Mouse (Mus musculus) ES-Bruce4 (cell line): ENCODE results near the gene Tesk1. TPM values are rescaled to one million over a fixed set of nuclear protein-coding genes. Genes with fewer than 3 reads are reported as not detected.

Source experiments
- H3K27ac ChIP-seq: 2 replicates; pipeline ENCODE4 v1.5.1; 2012; ENCODE audit warnings: low read length, inconsistent platforms; ENCODE audit not compliant: insufficient read depth
- H3K27me3 ChIP-seq: 2 replicates; pipeline ENCODE4 v1.6.1; 2012; ENCODE audit warnings: mild to moderate bottlenecking, low read length, inconsistent platforms; ENCODE audit not compliant: control insufficient read depth, poor library complexity, insufficient read depth, severe bottlenecking
- H3K36me3 ChIP-seq: 2 replicates; pipeline ENCODE4 v1.6.1; 2012; ENCODE audit warnings: inconsistent platforms, mild to moderate bottlenecking, low read length, moderate library complexity; ENCODE audit not compliant: control insufficient read depth, poor library complexity, insufficient read depth, severe bottlenecking
- H3K4me1 ChIP-seq: one replicate; pipeline ENCODE4 v1.8.1; 2011; ENCODE audit warnings: low read length; ENCODE audit not compliant: control insufficient read depth, insufficient read depth
- H3K4me3 ChIP-seq: 2 replicates; pipeline ENCODE4 v1.5.1; 2011; ENCODE audit warnings: low read depth, mild to moderate bottlenecking, low read length
- H3K9ac ChIP-seq: 2 replicates; pipeline ENCODE4 v1.6.1; 2012; ENCODE audit warnings: low read depth, mild to moderate bottlenecking, inconsistent platforms; ENCODE audit not compliant: poor library complexity, severe bottlenecking
- H3K9me3 ChIP-seq: replicated peaks from 2 replicates; pipeline ENCODE4 v1.6.1; 2012; ENCODE audit warnings: mild to moderate bottlenecking, low read length, inconsistent platforms; ENCODE audit not compliant: control insufficient read depth, poor library complexity, insufficient read depth, severe bottlenecking
- CTCF ChIP-seq: IDR thresholded peaks from one replicate; pipeline ENCODE4 v1.8.1; 2011; ENCODE audit warnings: low read depth, low read length
- EP300 ChIP-seq: IDR thresholded peaks from 2 replicates; pipeline ENCODE4 v1.6.1; 2011; ENCODE audit warnings: low read depth, low read length; ENCODE audit not compliant: insufficient read depth
- POLR2A ChIP-seq: IDR thresholded peaks from one replicate; pipeline ENCODE4 v1.8.1; 2011; ENCODE audit warnings: low read length; ENCODE audit not compliant: insufficient read depth
- polyA plus RNA-seq: library from polyadenylated mRNA; stranded (reverse); fragments of >200 nt; gene quantifications from 2 replicates; pipeline ENCODE4 v1.2.4, GENCODE M21; 2011; ENCODE audit warnings: low read depth; ENCODE audit not compliant: missing spikeins, insufficient read depth, insufficient read length

Tesk1 gene
- polyA plus RNA-seq, 1 experiment = 12.6 TPM

- 0 out of 2 replicates have a peak overlapping the region, but pooled peaks have one; percentile 15 for H3K9ac ChIP-seq
- peaks cover 4% of the 10 kb centered on the region for H3K4me1 ChIP-seq
- peak overlapping the region; percentile 29 for H3K4me3 ChIP-seq
- no peaks in the 10 kb centered on the region for H3K36me3 ChIP-seq
- H3K27ac ChIP-seq = peak overlapping the region; percentile 40
- TF ChIP-seq CTCF (peak; percentile 42), POLR2A (no peak), EP300 (peak; percentile 62; the same call in 1 of the 2 replicates)
- no peaks in the 10 kb centered on the region for H3K9me3 ChIP-seq
- H3K27me3 ChIP-seq = no peaks in the 10 kb centered on the region
Measured at GRCm38 (mm10) chr4:43406162-43406971, 35.4 kb upstream of the Tesk1 start.

GRCm38 (mm10) chr4:43407071-43407920, 34.4 kb upstream of the Tesk1 start:
- Histone ChIP-seq H3K9me3 (no peaks in the 10 kb centered on the region), H3K36me3 (no peaks in the 10 kb centered on the region), H3K27me3 (no peaks in the 10 kb centered on the region), H3K27ac (peak overlapping the region; percentile 53), H3K4me1 (peaks cover 4% of the 10 kb centered on the region), H3K9ac (no peak overlapping the region), H3K4me3 (no peak overlapping the region)
- no peak for TF ChIP-seq POLR2A
- TF ChIP-seq CTCF = no peak
- no peak for TF ChIP-seq EP300

GRCm38 (mm10) chr4:43414761-43415160, 27.0 kb upstream of the Tesk1 start:
- Histone ChIP-seq H3K4me1 (no peaks in the 10 kb centered on the region), H3K27me3 (no peaks in the 10 kb centered on the region), H3K9me3 (no peaks in the 10 kb centered on the region), H3K9ac (no peak overlapping the region), H3K27ac (no peak overlapping the region), H3K4me3 (no peak overlapping the region), H3K36me3 (no peaks in the 10 kb centered on the region)
- TF ChIP-seq POLR2A (no peak), EP300 (no peak), CTCF (no peak)

- Histone ChIP-seq H3K9ac (no peak overlapping the region), H3K9me3 (no peaks in the 10 kb centered on the region), H3K36me3 (no peaks in the 10 kb centered on the region), H3K27ac (no peak overlapping the region), H3K4me1 (no peaks in the 10 kb centered on the region), H3K27me3 (no peaks in the 10 kb centered on the region), H3K4me3 (0 out of 2 replicates have a peak overlapping the region, but pooled peaks have one; percentile 10)
- TF ChIP-seq POLR2A (no peak), CTCF (no peak), EP300 (no peak)
Measured at GRCm38 (mm10) chr4:43415221-43416070, 26.3 kb upstream of the Tesk1 start.

- no peaks in the 10 kb centered on the region for H3K4me1 ChIP-seq
- no peak overlapping the region for H3K9ac ChIP-seq
- TF ChIP-seq CTCF = no peak
- no peak for TF ChIP-seq POLR2A
- no peak for TF ChIP-seq EP300
- no peaks in the 10 kb centered on the region for H3K27me3 ChIP-seq
- no peak overlapping the region for H3K27ac ChIP-seq
- H3K4me3 ChIP-seq = peak overlapping the region; percentile 10
- no peaks in the 10 kb centered on the region for H3K36me3 ChIP-seq
- no peaks in the 10 kb centered on the region for H3K9me3 ChIP-seq
Measured at GRCm38 (mm10) chr4:43416071-43416490, 25.7 kb upstream of the Tesk1 start.
